Mouse (Mus musculus) heart, postnatal 0 days (tissue): ENCODE results near the gene BC048562. TPM values are rescaled to one million over a fixed set of nuclear protein-coding genes. Genes with fewer than 3 reads are reported as not detected.

Experiments used
- ATAC-seq: fragments of 200-750 bp; cut with Nextera tagmentation; 2 replicates; pipeline ENCODE4 v1.8.0; 2017; ENCODE audit warnings: low read depth, moderate number of reproducible peaks, moderate library complexity; ENCODE audit not compliant: insufficient read depth
- DNase-seq: peaks from one replicate; pipeline ENCODE4 v3.0.0-alpha.2; 2016; ENCODE audit warnings: low spot score
- H3K27ac ChIP-seq: fragments of 300-500 bp; sonication (generic); 2 replicates; pipeline ENCODE4 v1.5.1; 2014; ENCODE audit warnings: low read depth, mild to moderate bottlenecking
- H3K27me3 ChIP-seq: fragments of 300-500 bp; sonication (generic); 2 replicates; pipeline ENCODE4 v1.6.1; 2014; ENCODE audit warnings: low read length, mixed read lengths; ENCODE audit not compliant: control insufficient read depth, insufficient read depth
- H3K36me3 ChIP-seq: fragments of 300-500 bp; sonication (generic); replicated peaks from 2 replicates; pipeline ENCODE4 v1.6.1; 2014; ENCODE audit warnings: low read length, mixed read lengths; ENCODE audit not compliant: control insufficient read depth, insufficient read depth
- H3K4me1 ChIP-seq: fragments of 300-500 bp; sonication (generic); 2 replicates; pipeline ENCODE4 v1.6.1; 2014; ENCODE audit warnings: antibody characterized with exemption; ENCODE audit not compliant: control insufficient read depth, insufficient read depth
- H3K4me2 ChIP-seq: fragments of 300-500 bp; sonication (generic); 2 replicates; pipeline ENCODE4 v1.6.1; 2014; ENCODE audit warnings: low read depth, mild to moderate bottlenecking, low read length, moderate library complexity
- H3K4me3 ChIP-seq: fragments of 300-500 bp; sonication (generic); 2 replicates; pipeline ENCODE4 v1.5.1; 2014; ENCODE audit warnings: low read depth, low read length
- H3K9ac ChIP-seq: fragments of 300-500 bp; sonication (generic); replicated peaks from 2 replicates; pipeline ENCODE4 v1.6.1; 2014; ENCODE audit warnings: low read depth, low read length, mixed read lengths
- H3K9me3 ChIP-seq: fragments of 300-500 bp; sonication (generic); replicated peaks from 2 replicates; pipeline ENCODE4 v1.6.1; 2016; ENCODE audit warnings: low read length; ENCODE audit not compliant: control insufficient read depth
- CTCF ChIP-seq: IDR thresholded peaks from 2 replicates; pipeline ENCODE4 v1.5.1; 2016; ENCODE audit warnings: antibody characterized with exemption, control low read depth, low read depth
- EP300 ChIP-seq: IDR thresholded peaks from 2 replicates; pipeline ENCODE4 v1.6.1; 2016; ENCODE audit warnings: antibody characterized with exemption, low read depth
- WGBS: fragments of 180-500 bp; shearing (Covaris S2); extraction: QIAGEN DNeasy Blood & Tissue Kit; methylation state at CpG from one replicate; pipeline ENCODE4 v1.1.7; 2014; 5-methylcytosine and 5-hydroxymethylcytosine counted together
- polyA plus RNA-seq: library from polyadenylated mRNA; unstranded; fragments of >200 nt; fragmentation: Nextera tagmentation; extraction: Ambion mirVana; gene quantifications from 2 replicates; pipeline ENCODE4 v1.2.1, GENCODE M21; 2015
- total RNA-seq: library from RNA; depleted of rRNA; stranded (reverse); fragments of >200 nt; gene quantifications from 2 replicates; pipeline ENCODE4 v1.2.3, GENCODE M21; 2014; ENCODE audit warnings: low replicate concordance

The BC048562 gene
- total and polyA plus RNA-seq, 2 experiments from 2014 or later = not detected

DNA sequence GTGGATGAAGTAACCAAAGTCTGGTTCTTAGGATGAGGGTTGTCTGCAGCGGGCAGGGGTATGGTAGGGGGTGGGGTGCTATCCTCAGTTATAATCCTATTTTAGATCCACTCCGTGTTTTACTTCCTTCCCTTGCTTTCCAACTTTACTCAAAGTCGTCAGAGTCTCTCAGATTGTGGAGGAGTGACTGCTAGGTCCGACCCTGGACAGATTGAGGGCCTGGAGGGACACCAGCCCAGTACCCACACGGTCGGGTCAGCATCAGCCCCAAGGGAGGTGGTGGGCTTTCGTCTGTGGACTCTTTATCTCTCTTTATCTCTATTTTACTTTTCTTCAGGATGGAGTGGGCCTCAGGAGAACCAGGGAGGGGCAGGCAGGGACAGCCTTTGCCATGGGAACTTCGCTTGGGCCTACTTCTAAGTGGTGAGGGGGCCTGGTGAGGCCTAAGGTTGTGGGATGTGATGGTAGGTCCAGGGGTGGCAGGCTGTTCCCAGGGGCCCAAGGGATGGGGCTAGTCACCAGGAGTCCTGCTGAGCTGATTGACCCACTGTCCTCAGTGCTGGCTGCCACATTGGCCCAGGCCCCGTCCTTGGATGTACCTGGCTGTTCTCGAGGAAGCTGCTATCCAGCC is 43.6 kb downstream of the BC048562 start, which contains the start of gene Lamb2:
Gene Lamb2, plus strand, starts transcription at position 16 of the 631 bp plus-strand sequence.
- Histone ChIP-seq H3K9me3 (no peaks in the 10 kb centered on the region), H3K27me3 (no peaks in the 10 kb centered on the region), H3K9ac (peak within 1 kb of the TSS; percentile 80), H3K4me2 (peak within 1 kb of the TSS; percentile 94), H3K36me3 (peaks cover 31% of the 10 kb centered on the region), H3K4me3 (peak within 1 kb of the TSS; percentile 64), H3K4me1 (peaks cover 26% of the 10 kb centered on the region), H3K27ac (peak within 1 kb of the TSS; percentile 85)
- no peak for TF ChIP-seq CTCF
- peak; percentile 40; the same call in 1 of the 2 replicates for TF ChIP-seq EP300
- 6% methylated on average over 10 of the region's 10 CpGs for WGBS
- ATAC-seq (peak; percentile 54), DNase-seq (peak; percentile 92)

DNA sequence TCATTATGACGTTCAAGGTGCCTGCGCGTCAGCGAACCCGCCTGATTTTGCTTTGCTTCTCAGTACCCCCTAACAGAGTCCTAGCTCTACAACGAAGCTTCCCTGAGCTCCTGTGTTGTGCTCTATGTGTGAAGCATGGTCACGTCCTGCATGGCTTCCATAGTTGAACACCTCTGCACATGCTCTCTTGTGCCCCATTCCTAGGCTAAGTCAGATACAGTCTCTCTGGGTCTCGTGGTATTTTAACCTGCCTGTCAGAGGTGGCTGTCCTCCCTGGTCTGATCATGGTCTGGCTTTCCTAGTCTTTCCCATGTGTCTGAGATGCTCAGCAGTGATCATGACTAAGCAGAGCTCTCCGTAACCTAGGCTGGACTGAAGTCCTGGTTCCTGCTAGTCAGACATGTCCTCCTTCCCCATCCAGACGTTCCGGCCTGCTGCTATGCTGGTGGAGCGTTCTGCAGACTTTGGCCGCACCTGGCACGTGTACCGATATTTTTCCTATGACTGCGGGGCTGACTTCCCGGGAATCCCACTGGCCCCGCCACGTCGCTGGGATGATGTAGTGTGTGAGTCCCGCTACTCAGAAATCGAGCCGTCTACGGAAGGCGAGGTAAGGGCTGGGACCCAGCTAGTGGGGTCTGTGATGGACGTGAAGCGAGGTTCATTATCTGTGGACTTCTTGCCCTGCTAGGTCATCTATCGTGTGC is 44.7 kb downstream of the BC048562 start:
- ATAC-seq (no peak), DNase-seq (no peak)
- Histone ChIP-seq H3K36me3 (peaks cover 42% of the 10 kb centered on the region), H3K4me2 (peak overlapping the region; percentile 94), H3K27me3 (no peaks in the 10 kb centered on the region), H3K27ac (peak overlapping the region; percentile 85), H3K9ac (peak overlapping the region; percentile 80; the same call in 1 of the 2 replicates), H3K4me1 (peaks cover 26% of the 10 kb centered on the region), H3K4me3 (peak overlapping the region; percentile 64), H3K9me3 (no peaks in the 10 kb centered on the region)
- WGBS = 72% methylated on average over 28 of the region's 28 CpGs
- TF ChIP-seq CTCF (no peak), EP300 (no peak)

DNA sequence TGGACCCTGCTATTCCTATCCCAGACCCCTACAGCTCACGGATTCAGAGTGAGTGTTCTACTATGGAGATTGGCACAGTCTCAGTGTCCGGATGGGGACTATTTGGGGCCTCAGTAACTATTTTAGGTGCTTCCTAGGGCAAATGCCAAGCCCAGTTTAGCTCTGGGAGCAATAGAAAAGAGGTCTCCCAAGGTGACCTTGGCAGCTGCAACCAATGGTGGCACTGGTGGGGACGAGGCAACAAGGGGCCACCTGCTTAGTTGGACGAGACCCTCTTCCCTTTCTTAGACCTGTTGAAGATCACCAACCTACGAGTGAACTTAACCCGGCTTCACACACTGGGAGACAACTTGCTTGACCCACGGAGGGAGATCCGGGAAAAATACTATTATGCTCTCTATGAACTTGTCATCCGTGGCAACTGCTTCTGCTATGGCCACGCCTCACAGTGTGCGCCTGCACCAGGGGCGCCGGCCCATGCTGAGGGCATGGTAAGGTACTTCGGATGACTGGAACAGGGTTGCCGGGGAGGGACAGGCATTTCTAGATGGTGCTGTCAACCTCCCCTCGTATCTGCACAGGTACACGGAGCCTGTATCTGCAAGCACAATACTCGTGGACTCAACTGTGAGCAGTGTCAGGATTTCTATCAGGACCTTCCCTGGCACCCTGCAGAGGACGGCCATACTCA is 45.4 kb downstream of the BC048562 start:
- Histone ChIP-seq H3K36me3 (peaks cover 49% of the 10 kb centered on the region), H3K27ac (peak overlapping the region; percentile 85), H3K27me3 (no peaks in the 10 kb centered on the region), H3K9me3 (no peaks in the 10 kb centered on the region), H3K4me1 (peaks cover 26% of the 10 kb centered on the region), H3K4me3 (peak overlapping the region; percentile 64; the same call in 1 of the 2 replicates), H3K4me2 (peak overlapping the region; percentile 94), H3K9ac (0 out of 2 replicates have a peak overlapping the region, but pooled peaks have one; percentile 13)
- TF ChIP-seq EP300 (no peak), CTCF (no peak)
- 64% methylated on average over 19 of the region's 19 CpGs for WGBS
- ATAC-seq = peak; percentile 12; the same call in 1 of the 2 replicates
- DNase-seq = peak; percentile 19

DNA sequence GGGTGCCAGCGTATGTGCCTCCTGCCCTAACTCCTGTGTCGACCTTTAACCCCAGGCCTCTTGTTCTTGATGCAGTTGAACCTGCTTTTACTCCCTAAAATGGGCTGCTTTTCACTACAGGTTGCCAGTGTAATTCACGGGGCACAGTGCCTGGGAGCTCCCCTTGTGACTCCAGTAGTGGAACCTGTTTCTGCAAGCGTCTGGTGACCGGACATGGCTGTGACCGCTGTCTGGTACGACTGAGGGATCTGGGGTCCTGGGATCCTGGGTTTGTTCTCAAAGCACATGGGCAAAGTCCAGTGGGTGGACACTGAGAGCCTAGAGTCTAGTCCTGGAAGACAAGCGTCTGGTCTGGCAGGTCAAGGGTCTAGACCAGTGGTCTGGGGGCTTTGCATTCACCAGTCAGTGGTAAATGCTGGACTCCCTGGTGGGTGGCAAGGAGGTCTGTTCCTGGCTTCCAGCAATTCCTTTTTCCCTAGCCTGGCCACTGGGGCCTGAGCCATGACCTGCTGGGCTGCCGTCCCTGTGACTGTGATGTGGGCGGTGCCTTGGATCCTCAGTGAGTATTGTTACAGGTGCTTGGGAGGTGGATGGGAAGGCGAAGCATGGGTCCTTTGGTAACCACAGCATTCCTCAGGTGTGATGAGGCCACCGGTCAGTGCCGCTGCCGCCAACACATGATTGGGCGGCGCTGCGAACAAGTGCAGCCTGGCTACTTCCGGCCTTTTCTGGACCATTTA is 46.9 kb downstream of the BC048562 start:
- peaks cover 26% of the 10 kb centered on the region for H3K4me1 ChIP-seq
- no peak for ATAC-seq
- no peak for TF ChIP-seq EP300
- no peak for TF ChIP-seq CTCF
- H3K4me2 ChIP-seq = no peak overlapping the region
- peaks cover 64% of the 10 kb centered on the region for H3K36me3 ChIP-seq
- H3K27ac ChIP-seq = no peak overlapping the region
- H3K9me3 ChIP-seq = no peaks in the 10 kb centered on the region
- H3K9ac ChIP-seq = no peak overlapping the region
- no peaks in the 10 kb centered on the region for H3K27me3 ChIP-seq
- H3K4me3 ChIP-seq = no peak overlapping the region
- no peak for DNase-seq
- 93% methylated on average over 18 of the region's 18 CpGs for WGBS

DNA sequence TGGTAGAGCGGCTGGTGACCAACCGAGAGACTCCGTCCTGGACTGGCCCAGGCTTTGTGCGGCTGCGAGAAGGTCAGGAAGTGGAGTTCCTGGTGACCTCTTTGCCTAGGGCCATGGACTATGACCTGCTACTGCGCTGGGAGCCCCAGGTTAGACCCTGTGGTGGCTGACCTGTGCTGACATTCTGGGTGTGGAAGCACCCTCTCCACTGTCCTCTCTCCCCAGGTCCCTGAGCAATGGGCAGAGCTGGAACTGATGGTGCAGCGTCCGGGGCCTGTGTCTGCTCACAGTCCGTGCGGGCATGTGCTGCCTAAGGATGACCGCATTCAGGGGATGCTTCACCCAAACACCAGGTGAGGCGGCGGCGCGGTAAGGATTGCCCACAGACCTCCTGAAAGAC is 47.7 kb downstream of the BC048562 start:
- Histone ChIP-seq H3K27me3 (no peaks in the 10 kb centered on the region), H3K4me3 (no peak overlapping the region), H3K9me3 (no peaks in the 10 kb centered on the region), H3K4me2 (no peak overlapping the region), H3K9ac (no peak overlapping the region), H3K36me3 (peaks cover 72% of the 10 kb centered on the region), H3K4me1 (peaks cover 25% of the 10 kb centered on the region), H3K27ac (no peak overlapping the region)
- no peak for DNase-seq
- TF ChIP-seq CTCF (no peak), EP300 (no peak)
- no peak for ATAC-seq
- 90% methylated on average over 15 of the region's 15 CpGs for WGBS
